Mouse (Mus musculus) liver, embryonic 12.5 days (tissue): ENCODE data around the gene Scrn3. TPM values are rescaled to one million over a fixed set of nuclear protein-coding genes. Genes with fewer than 3 reads are reported as not detected.

ENCODE experiments used
- ATAC-seq: fragments of 200-750 bp; cut with Nextera tagmentation; 2 replicates; pipeline ENCODE4 v1.8.0; 2017; ENCODE audit warnings: moderate number of reproducible peaks, mild to moderate bottlenecking, moderate library complexity
- H3K27ac ChIP-seq: fragments of 300-500 bp; sonication (generic); 2 replicates; pipeline ENCODE4 v1.5.1; 2016; ENCODE audit warnings: mild to moderate bottlenecking
- H3K27me3 ChIP-seq: fragments of 300-500 bp; sonication (generic); replicated peaks from 2 replicates; pipeline ENCODE4 v1.6.1; 2016; ENCODE audit warnings: mild to moderate bottlenecking, moderate library complexity
- H3K36me3 ChIP-seq: fragments of 300-500 bp; sonication (generic); 2 replicates; pipeline ENCODE4 v1.6.1; 2016; ENCODE audit warnings: mild to moderate bottlenecking, moderate library complexity
- H3K4me1 ChIP-seq: fragments of 300-500 bp; sonication (generic); 2 replicates; pipeline ENCODE4 v1.6.1; 2016
- H3K4me2 ChIP-seq: fragments of 300-500 bp; sonication (generic); 2 replicates; pipeline ENCODE4 v1.6.1; 2016; ENCODE audit warnings: mild to moderate bottlenecking, moderate library complexity
- H3K4me3 ChIP-seq: fragments of 300-500 bp; sonication (generic); 2 replicates; pipeline ENCODE4 v1.5.1; 2016; ENCODE audit warnings: mild to moderate bottlenecking, moderate library complexity
- H3K9ac ChIP-seq: fragments of 300-500 bp; sonication (generic); 2 replicates; pipeline ENCODE4 v1.6.1; 2016; ENCODE audit warnings: mild to moderate bottlenecking, moderate library complexity
- H3K9me3 ChIP-seq: fragments of 300-500 bp; sonication (generic); replicated peaks from 2 replicates; pipeline ENCODE4 v1.6.1; 2016; ENCODE audit warnings: mild to moderate bottlenecking, moderate library complexity
- WGBS: fragments of 180-500 bp; shearing (Covaris S2); methylation state at CpG from one replicate; pipeline ENCODE4 v1.1.7; 2016; ENCODE audit not compliant: insufficient replicate concordance; 5-methylcytosine and 5-hydroxymethylcytosine counted together
- polyA plus RNA-seq: library from polyadenylated mRNA; unstranded; fragments of >200 nt; fragmentation: Nextera tagmentation; extraction: Ambion mirVana; gene quantifications from 2 replicates; pipeline ENCODE4 v1.2.1, GENCODE M21; 2016

Gene Scrn3
- polyA plus RNA-seq, 1 experiment from 2014 or later, result 27.1 TPM

- Histone ChIP-seq H3K4me1 (no peaks in the 10 kb centered on the region), H3K9me3 (no peaks in the 10 kb centered on the region), H3K4me3 (no peak overlapping the region), H3K27ac (no peak overlapping the region), H3K4me2 (no peak overlapping the region), H3K9ac (no peak overlapping the region), H3K27me3 (no peaks in the 10 kb centered on the region), H3K36me3 (peaks cover 9% of the 10 kb centered on the region; the same call in 1 of the 2 replicates)
- 88% methylated on average over 5 of the region's 5 CpGs for WGBS
- no peak for ATAC-seq
Measured at GRCm38 (mm10) chr2:73343701-73344100, 31.3 kb downstream of the Scrn3 start.

GRCm38 (mm10) chr2:73345204-73345603 is 32.8 kb downstream of the Scrn3 start:
- H3K4me1 ChIP-seq, result peaks cover 2% of the 10 kb centered on the region; the same call in 1 of the 2 replicates
- no peak overlapping the region for H3K4me2 ChIP-seq
- H3K27me3 ChIP-seq, result no peaks in the 10 kb centered on the region
- no peaks in the 10 kb centered on the region for H3K9me3 ChIP-seq
- WGBS, result 80% methylated on average over 4 of the region's 4 CpGs
- peaks cover 9% of the 10 kb centered on the region; the same call in 1 of the 2 replicates for H3K36me3 ChIP-seq
- no peak overlapping the region for H3K27ac ChIP-seq
- no peak overlapping the region for H3K9ac ChIP-seq
- no peak overlapping the region for H3K4me3 ChIP-seq
- ATAC-seq, result no peak

GRCm38 (mm10) chr2:73346345-73347086 is 34.1 kb downstream of the Scrn3 start:
- WGBS, result 71% methylated on average over 13 of the region's 13 CpGs
- no peak overlapping the region for H3K27ac ChIP-seq
- peaks cover 15% of the 10 kb centered on the region for H3K4me1 ChIP-seq
- no peak overlapping the region for H3K4me2 ChIP-seq
- H3K4me3 ChIP-seq, result no peak overlapping the region
- peaks cover 12% of the 10 kb centered on the region; the same call in 1 of the 2 replicates for H3K36me3 ChIP-seq
- no peak for ATAC-seq
- H3K9me3 ChIP-seq, result no peaks in the 10 kb centered on the region
- no peak overlapping the region for H3K9ac ChIP-seq
- no peaks in the 10 kb centered on the region for H3K27me3 ChIP-seq

DNA sequence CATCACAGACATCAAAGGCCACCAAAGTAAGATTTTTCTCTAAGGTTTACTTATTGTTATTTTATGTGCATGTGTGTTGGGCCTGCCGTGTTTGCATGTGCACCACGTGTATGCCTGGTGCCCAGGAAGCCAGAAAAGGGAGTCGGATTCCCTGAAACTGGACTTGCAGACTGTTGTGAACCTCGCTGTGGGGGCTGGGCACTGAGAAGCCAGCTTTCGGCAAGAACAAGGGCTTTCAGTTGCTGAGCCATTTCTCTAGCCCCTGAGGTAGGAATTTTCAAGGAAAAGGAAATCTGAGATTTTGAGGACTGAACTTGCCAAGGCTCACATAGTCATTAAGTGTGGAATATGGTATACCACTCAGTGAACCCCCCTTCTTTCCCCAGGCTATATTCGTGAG is 34.7 kb downstream of the Scrn3 start:
- peaks cover 12% of the 10 kb centered on the region; the same call in 1 of the 2 replicates for H3K36me3 ChIP-seq
- H3K27me3 ChIP-seq, result no peaks in the 10 kb centered on the region
- no peak for ATAC-seq
- H3K9me3 ChIP-seq, result no peaks in the 10 kb centered on the region
- H3K4me2 ChIP-seq, result no peak overlapping the region
- H3K9ac ChIP-seq, result no peak overlapping the region
- H3K4me1 ChIP-seq, result peaks cover 21% of the 10 kb centered on the region
- no peak overlapping the region for H3K4me3 ChIP-seq
- WGBS, result 76% methylated on average over 6 of the region's 6 CpGs
- H3K27ac ChIP-seq, result no peak overlapping the region

DNA sequence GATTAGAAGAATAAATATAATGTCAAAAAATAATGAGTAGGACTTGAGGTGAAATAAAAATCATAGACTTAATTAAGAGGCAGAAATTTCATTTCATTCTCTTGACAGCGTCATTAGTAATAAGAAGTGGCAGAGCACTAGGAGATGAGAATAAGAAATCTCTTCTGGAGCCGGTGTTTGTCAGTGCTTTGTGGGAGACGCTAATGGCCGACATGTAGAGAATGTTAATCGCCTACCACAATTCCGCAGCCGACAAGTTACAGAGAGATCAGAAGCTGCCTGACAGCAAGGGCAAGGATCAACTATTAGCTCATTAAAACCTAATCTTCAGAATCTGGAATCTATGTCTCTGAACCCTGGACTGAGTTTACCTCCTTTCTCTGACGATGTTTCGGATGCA is 35.4 kb downstream of the Scrn3 start:
- WGBS, result 82% methylated on average over 9 of the region's 9 CpGs
- no peak overlapping the region for H3K27ac ChIP-seq
- H3K4me1 ChIP-seq, result peaks cover 22% of the 10 kb centered on the region
- no peaks in the 10 kb centered on the region for H3K27me3 ChIP-seq
- ATAC-seq, result no peak
- no peak overlapping the region for H3K4me2 ChIP-seq
- no peak overlapping the region for H3K9ac ChIP-seq
- peaks cover 12% of the 10 kb centered on the region; the same call in 1 of the 2 replicates for H3K36me3 ChIP-seq
- H3K9me3 ChIP-seq, result no peaks in the 10 kb centered on the region
- H3K4me3 ChIP-seq, result no peak overlapping the region

GRCm38 (mm10) chr2:73348221-73348620 is 35.8 kb downstream of the Scrn3 start:
- no peak for ATAC-seq
- Histone ChIP-seq H3K4me3 (no peak overlapping the region), H3K9ac (no peak overlapping the region), H3K27ac (peak overlapping the region; percentile 12; the same call in 1 of the 2 replicates), H3K36me3 (peaks cover 12% of the 10 kb centered on the region; the same call in 1 of the 2 replicates), H3K4me1 (peaks cover 22% of the 10 kb centered on the region), H3K4me2 (no peak overlapping the region), H3K27me3 (no peaks in the 10 kb centered on the region), H3K9me3 (no peaks in the 10 kb centered on the region)
- WGBS, result 88% methylated on average over 6 of the region's 6 CpGs

- H3K4me1 ChIP-seq, result peaks cover 22% of the 10 kb centered on the region
- H3K9me3 ChIP-seq, result no peaks in the 10 kb centered on the region
- 0 out of 2 replicates have a peak overlapping the region, but pooled peaks have one; percentile 2 for H3K27ac ChIP-seq
- H3K4me3 ChIP-seq, result no peak overlapping the region
- H3K36me3 ChIP-seq, result peaks cover 17% of the 10 kb centered on the region
- WGBS, result 67% methylated on average over 5 of the region's 5 CpGs
- no peak for ATAC-seq
- H3K27me3 ChIP-seq, result no peaks in the 10 kb centered on the region
- H3K9ac ChIP-seq, result no peak overlapping the region
- no peak overlapping the region for H3K4me2 ChIP-seq
Measured at GRCm38 (mm10) chr2:73351496-73351895, 39.1 kb downstream of the Scrn3 start.

DNA sequence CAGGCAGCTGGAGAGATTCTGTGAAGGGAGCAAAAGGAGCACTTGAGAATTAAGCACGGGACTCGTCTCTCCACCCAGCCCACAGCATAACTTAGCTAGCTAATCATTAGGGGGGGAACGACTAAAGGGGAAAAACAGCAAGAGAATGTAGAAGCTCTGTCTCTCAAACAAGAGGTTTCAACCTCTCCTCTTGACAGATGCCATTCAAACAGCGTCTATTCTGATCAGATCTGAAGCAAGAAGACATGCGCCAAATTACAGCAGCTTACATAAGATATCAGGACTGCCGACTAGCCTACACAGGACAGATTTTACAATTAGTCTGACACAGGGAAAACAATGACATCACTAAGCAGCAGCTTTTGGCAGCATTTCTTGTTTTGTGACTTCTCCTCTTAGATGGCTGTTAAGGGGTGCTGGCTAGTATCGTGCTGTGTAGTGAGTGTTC is 39.5 kb downstream of the Scrn3 start:
- peaks cover 22% of the 10 kb centered on the region for H3K4me1 ChIP-seq
- H3K27me3 ChIP-seq, result no peaks in the 10 kb centered on the region
- no peaks in the 10 kb centered on the region for H3K9me3 ChIP-seq
- 68% methylated on average over 7 of the region's 7 CpGs for WGBS
- H3K36me3 ChIP-seq, result peaks cover 21% of the 10 kb centered on the region
- H3K4me2 ChIP-seq, result no peak overlapping the region
- no peak overlapping the region for H3K9ac ChIP-seq
- 0 out of 2 replicates have a peak overlapping the region, but pooled peaks have one; percentile 2 for H3K27ac ChIP-seq
- no peak overlapping the region for H3K4me3 ChIP-seq
- no peak for ATAC-seq

DNA sequence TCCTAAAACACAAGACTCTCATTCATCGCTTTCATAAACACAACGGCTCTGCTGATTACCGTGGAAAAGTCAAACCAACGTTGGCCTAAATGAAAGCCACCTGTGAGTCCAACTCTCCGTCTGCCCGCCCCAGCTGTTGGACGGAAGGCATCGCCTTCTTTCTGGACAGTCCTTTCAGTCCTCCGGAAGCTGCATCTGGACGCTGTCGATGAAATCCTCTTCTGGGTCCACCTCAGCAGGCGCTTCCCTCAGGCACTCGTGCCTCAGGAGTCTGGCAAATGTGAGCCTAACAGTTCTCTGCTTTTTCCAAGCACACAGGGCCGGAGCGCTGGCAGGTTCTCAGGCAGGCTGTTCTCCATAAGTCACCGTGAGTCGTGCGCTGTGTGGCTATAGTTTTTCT is 44.6 kb downstream of the Scrn3 start:
- H3K4me1 ChIP-seq, result peaks cover 33% of the 10 kb centered on the region
- ATAC-seq, result no peak
- H3K27ac ChIP-seq, result 0 out of 2 replicates have a peak overlapping the region, but pooled peaks have one; percentile 27
- no peaks in the 10 kb centered on the region for H3K9me3 ChIP-seq
- no peaks in the 10 kb centered on the region for H3K27me3 ChIP-seq
- peaks cover 16% of the 10 kb centered on the region for H3K36me3 ChIP-seq
- no peak overlapping the region for H3K4me2 ChIP-seq
- no peak overlapping the region for H3K9ac ChIP-seq
- WGBS, result 87% methylated on average over 18 of the region's 18 CpGs
- H3K4me3 ChIP-seq, result no peak overlapping the region

GRCm38 (mm10) chr2:73359941-73360340 is 47.5 kb downstream of the Scrn3 start:
- H3K4me3 ChIP-seq, result no peak overlapping the region; the same call in 1 of the 2 replicates
- peak; percentile 100 for ATAC-seq
- H3K4me2 ChIP-seq, result peak overlapping the region; percentile 65
- H3K27ac ChIP-seq, result peak overlapping the region; percentile 95
- peak overlapping the region; percentile 63 for H3K9ac ChIP-seq
- WGBS, result 44% methylated on average over 5 of the region's 5 CpGs
- no peaks in the 10 kb centered on the region for H3K27me3 ChIP-seq
- H3K9me3 ChIP-seq, result no peaks in the 10 kb centered on the region
- peaks cover 13% of the 10 kb centered on the region for H3K36me3 ChIP-seq
- H3K4me1 ChIP-seq, result peaks cover 32% of the 10 kb centered on the region

DNA sequence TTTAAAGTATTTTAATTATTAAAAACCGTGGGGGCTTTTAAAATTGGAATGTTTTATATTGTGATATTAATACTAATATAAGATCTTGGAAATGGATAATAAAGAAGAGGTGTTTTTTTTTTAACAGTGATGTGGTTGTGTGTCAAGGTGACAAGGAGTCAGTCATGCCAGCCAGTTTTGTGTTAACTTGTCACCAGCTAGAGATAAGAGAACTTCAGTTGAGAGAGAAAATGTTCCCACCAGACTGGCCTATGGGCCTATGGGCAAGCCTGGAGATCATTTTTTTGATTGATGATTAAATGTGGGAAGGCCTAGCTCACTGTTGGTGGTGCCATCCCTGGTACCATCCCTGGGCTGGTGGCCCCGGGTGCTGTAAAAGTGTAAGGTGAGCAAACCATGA is 48.1 kb downstream of the Scrn3 start:
- H3K27ac ChIP-seq, result peak overlapping the region; percentile 95
- no peak for ATAC-seq
- WGBS, result 71% methylated on average over 2 of the region's 2 CpGs

DNA sequence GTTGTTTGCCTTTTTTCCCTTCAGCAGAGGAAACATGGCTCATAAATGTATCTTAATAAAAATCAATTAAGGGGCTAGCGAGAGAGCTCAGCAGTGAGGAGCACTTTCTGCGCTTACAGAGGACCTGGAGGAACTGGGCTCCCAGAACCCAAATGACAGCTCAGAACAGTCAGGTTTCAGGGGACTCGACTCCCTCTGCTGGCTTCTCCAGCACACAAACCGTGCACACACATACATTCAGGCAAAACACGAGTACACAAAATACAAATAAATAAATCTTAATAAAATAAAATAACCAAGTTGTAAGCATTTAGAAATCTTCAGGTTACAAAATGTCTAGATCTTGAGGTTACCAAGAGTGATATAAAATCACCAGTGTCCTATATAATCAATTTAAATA is 51.0 kb downstream of the Scrn3 start:
- no peak for ATAC-seq
- Histone ChIP-seq H3K27ac (no peak overlapping the region), H3K4me3 (no peak overlapping the region), H3K36me3 (peaks cover 13% of the 10 kb centered on the region), H3K27me3 (no peaks in the 10 kb centered on the region), H3K9ac (no peak overlapping the region), H3K4me1 (peaks cover 27% of the 10 kb centered on the region), H3K9me3 (no peaks in the 10 kb centered on the region), H3K4me2 (no peak overlapping the region)
- WGBS, result 73% methylated on average over 5 of the region's 5 CpGs

More for the DNA sequence above, 48.1 kb downstream of the Scrn3 start:
- Histone ChIP-seq H3K27me3 (no peaks in the 10 kb centered on the region), H3K9me3 (no peaks in the 10 kb centered on the region), H3K36me3 (peaks cover 13% of the 10 kb centered on the region), H3K4me2 (0 out of 2 replicates have a peak overlapping the region, but pooled peaks have one; percentile 3), H3K9ac (0 out of 2 replicates have a peak overlapping the region, but pooled peaks have one; percentile 12), H3K4me3 (no peak overlapping the region), H3K4me1 (peaks cover 32% of the 10 kb centered on the region)
